Mouse (Mus musculus) adrenal gland, adult 18-20 months (tissue): ENCODE results near the gene Gm42420. TPM values are rescaled to one million over a fixed set of nuclear protein-coding genes. Genes with fewer than 3 reads are reported as not detected.
A peak's percentile ranks its signal among the peaks of the same experiment; 100 is the strongest.

Experiments
- DNase-seq, 2 experiments: peaks; one replicate each; pipeline ENCODE4 v3.0.0; 2021 to 2022; ENCODE audit warnings: low spot score in 2 of 2
- total RNA-seq, 2 experiments: library from RNA; stranded (reverse); gene quantifications; 1 replicate in 1 of 2; 2 replicates in 1 of 2; pipeline ENCODE4 v1.2.3; 2021

The Gm42420 gene
- total RNA-seq, 2 experiments from 2014 or later: 0.89 TPM; not detected in 1

DNA sequence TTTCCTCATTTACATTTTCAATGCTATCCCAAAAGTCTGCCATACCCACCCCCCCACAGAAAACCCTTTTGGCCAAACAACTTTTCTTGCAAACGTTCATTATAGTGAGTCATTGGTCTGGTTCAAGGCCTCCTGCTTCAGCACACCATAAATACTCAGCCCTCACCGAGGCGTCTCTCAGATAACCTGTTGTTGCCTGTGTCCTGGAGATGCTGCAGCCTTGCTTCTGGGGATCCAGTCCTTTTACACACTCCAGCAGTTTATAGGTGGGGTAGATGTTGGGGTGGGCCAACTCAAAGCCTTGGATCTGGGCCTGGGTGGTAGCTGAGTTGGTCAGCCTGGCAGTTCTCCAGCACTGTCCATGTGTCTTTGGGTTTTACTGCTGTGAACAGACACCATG lies 15.1 kb upstream of the Gm42420 start:
- peak in 1 of 2 experiments; percentile 26 for DNase-seq

DNA sequence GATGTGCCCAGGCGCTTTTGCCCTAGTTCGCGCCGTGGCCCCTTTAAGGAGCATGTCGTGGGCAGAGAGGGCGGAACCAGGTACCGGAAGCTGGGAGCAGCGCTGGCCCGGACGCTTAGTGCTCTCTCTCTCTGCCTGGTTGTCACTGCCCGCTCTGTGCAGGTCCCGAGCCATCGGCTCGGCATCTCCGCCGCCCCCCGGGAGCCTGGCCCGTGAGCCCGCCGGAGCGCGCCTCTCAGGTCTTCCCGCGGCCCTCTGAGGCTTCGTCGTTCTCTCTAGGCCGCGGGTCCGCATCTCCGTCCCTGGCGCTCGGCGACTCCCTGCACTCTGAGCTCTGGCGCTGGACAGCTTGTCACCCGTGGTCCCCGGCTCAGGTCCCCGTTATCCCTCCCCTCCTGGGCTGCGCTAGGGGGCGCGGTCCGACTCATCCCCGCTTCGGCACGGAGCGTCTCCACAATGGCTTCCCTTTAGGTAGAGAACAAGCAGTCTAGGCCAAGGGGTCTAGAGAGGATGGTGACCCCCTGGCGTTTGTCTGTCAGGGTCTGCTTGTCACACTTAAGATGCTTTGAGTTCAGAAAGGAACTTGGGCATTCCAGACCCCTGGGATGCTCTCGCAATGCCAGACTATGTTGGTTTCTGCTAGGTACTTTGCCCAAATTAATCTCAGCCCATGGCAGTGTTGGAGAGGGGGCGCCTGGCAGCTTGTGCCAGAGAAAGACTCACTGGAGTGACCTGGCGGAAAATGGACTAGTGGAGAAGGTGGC lies 11.6 kb upstream of the Gm42420 start, which contains the start of gene Adck2:
Gene Adck2 (plus strand): TSS at position 83 of the 764 bp plus-strand sequence.
- DNase-seq: peak; percentile 73 to 74

DNA sequence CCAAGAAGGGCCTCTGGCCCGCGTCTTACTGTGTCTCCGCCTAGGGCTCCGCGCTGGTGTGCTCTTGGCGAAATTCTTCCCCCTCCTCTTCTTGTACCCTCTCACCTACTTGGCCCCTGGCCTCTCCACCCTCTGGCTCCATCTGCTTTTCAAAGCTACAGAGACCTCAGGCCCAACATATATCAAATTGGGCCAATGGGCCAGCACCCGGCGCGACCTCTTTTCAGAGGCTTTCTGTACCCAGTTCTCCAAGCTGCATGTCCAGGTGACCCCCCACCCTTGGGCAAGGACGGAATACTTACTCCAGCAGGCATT lies 11.0 kb upstream of the Gm42420 start:
- no peak for DNase-seq

DNA sequence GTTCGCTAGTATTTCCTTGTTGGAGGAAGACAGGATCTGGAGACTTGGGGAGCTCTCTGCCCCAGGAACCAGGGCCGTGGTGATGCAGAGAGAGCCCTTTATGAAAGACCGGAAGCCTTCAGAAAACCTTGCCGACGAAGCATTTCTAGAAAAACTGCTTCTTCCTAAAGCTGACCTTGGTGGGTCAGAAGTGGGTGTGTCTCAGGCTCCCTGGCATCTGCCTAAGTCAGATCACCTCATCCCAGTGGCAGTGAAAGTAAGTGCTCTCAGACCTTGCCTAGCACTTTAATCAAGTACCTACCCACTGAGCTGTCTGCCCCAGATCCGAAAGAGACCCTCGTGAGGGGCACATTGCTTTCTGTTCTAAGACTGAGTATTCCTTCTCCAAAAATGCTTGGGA lies 10.6 kb upstream of the Gm42420 start:
- no peak for DNase-seq

DNA sequence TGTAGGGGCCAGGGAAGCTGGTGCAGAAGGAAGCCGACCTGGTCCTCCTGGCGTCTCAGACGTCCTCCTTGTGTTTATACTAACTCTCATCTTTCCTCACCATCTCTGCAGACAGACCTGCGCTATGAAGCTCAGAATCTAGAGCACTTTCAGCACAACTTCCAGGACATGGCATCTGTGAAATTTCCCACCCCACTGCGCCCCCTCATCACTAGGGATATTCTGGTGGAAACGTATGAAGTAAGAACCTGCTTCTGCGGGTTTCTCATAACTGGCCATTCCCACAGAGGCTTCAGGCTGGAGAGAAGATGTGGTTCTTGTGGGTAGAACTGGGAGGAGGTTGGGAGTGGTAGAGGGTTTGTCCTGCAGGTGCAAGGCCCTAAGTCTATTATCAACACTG lies 6.0 kb upstream of the Gm42420 start:
- no peak for DNase-seq

DNA sequence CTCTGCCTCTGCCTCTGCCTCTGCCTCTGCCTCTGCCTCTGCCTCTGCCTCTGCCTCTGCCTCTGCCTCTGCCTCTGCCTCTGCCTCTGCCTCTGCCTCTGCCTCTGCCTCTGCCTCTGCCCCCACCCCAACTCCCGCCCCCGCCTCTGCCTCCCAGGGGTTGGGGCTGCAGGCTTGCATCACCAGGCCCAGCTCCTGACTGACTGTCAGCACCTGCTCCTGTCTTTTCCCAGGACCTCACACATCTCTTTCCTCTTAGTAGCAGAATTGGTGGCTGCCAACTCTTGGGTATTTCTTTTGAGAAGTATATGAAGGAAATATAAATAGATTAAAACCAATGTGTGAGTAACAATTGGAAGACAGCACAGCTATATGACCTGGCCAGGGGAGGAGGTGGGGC lies 5.0 kb upstream of the Gm42420 start:
- DNase-seq: no peak

DNA sequence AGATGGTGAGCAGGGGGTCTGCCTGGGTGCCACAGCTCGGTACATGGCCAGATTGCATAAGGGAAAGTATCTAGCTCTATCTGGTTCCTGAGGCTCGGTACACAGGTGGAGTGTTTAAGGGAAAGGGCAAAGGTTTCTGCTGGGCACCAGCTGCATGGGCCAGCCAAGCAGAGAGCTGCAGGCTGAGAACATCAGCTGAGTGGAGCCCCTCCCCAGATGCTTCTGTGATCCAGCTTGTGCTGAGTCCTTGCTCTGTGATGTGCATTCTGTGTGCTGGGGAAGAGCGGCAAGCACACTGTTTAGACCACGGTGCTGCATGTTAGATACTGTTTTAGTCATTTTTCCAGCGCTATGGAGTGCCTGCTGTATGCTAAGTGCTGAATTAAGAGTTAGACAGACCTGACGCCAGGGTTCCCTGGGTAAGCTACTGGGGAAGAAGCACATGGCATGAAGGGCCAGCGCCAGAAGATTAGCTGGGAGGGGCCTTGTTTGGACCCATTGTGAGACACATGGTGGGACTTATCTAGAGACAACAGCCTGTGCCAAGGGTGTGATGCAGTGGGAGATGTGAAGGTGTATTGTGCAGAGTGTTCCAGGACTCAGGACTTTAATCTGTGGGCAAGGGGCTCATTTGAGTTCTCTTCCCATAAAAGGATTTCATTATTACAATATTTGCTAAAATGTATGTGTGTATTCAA lies 4.3 kb upstream of the Gm42420 start:
- no peak for DNase-seq

DNA sequence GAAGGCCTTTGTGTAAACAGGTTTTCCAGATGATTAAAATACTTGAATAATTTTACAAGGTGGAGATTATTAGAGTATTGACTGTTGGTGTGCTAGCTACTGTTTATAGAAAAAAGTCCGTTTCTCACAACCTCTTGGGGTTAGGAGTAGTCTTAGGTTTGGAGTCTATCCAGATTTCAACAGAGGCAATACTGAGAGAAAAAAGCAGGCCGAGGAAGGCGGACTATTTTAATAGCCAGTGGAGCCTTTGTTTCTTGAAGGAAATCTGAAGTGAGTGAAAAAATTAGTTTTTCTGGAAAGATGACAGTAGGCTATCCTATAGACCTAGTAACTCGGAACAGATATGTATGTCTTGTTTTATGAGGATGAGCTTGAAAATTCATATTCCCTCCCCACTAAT lies 5.9 kb downstream of the Gm42420 start:
- no peak for DNase-seq

DNA sequence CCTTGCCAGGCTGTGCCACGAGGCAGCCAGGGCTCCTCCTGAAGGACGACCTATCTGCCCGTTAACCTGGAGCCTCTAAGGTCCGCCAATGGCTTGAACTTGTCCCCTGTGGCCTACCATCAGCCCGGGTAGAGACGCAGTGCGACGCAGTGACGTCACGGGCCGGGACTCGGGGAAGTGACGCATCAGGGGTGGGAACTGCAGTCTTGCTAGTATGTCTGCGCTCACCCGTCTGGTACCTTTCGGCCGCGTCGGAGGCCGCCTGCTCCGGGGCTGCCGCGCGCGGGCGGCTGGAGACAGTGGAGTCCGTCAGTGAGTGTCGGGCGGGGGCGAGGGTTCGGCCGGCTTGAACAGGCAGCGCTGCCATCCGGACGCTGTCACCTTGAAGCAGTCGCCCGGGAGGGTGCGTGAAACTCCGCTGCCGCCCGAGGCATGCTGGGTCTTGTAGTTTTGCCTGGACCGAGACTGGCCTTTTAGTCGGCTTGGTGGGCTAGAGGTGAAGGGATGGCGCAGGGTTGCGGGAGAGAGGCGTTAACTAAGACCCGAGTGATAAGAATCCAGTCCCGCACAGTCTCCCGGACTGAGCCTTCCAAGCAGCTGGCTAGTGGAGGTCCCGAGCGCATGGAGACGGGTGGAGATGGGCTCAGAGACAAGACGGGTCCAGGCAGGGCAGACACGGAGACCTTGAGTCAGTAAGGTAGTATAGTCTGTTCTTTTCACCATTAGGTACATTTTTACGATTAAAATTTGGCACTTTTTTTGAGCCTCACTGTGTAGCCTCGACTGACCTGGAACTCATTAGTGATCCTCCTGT lies 7.1 kb downstream of the Gm42420 start, which contains the start of gene Ndufb2:
Gene Ndufb2 (plus strand): TSS at position 174 of the 814 bp plus-strand sequence.
- DNase-seq: peak; percentile 90 to 93

DNA sequence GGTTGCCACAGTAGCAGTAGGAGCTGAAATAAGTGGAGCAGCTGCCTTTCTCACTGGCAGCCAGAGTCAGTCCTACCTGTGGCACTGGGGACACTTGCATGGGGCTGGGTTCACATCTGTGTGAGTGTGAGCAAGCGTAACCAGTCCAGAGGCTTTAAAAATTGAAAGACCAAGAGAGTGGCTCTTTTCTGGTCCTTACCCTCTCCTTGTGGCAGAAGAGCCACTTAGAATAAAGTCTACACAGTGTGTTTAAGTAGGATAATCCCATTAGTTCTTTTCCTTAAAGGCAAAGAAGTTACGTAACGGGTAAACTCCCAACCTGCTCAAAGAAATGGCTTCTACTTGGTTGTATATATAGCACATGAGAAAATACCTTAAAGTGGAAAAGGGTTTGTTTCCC lies 15.3 kb downstream of the Gm42420 start:
- no peak for DNase-seq

DNA sequence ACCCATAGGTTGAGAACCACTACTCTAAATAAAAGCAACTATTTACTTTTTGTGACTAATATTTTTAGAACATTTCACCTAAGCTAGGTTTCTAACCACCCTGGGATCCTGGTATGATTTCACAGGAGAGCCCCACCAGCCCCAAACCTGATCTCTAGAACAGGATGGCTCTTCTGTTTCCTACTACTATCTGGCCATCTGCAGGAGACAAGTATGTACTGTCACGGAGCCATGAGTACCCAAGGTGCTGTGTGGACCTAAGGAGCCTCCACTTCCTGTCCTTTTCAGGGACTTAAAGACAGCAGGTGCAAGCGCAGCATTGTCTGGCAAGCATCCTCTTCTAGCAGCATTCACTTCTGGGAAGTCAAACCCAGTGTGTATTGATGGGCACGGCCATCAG lies 16.3 kb downstream of the Gm42420 start:
- no peak for DNase-seq

DNA sequence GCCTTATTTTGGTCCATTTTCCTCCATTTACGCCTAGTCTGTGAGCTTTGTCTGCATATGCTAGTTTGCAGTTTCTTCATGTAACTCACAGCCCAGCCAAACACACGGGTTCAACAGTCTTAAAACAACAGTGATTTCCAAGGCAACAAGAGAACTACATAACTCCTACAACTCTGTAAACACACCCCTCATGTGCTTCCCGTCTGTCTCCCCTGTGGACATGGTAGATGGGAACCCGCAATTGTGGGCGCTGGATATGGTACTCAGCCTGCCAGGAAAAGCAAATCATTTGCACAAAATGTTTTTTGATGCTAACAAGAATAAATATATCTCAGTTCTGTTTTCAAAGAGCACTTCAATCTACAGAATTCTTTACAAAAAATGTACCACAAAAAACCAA lies 19.0 kb downstream of the Gm42420 start:
- DNase-seq: no peak

DNA sequence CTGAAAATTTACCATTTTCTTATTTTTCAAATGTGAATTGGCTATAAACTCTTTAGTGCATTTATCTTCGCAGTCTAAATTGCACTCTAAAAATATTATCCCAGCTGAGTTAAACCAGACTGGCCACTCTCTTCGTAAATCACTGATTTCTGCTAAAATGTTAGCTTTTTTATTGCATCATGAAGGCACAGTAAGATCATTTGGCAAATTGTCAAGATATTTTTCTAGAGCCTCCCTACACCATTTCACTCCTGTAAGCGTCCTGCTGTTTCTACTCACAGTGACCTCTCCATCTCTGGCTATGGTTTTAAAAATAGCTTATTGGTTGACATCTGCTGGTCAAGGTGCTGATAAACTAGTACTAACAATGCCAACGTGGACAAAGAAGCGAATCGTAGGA lies 20.5 kb downstream of the Gm42420 start:
- DNase-seq: no peak

DNA sequence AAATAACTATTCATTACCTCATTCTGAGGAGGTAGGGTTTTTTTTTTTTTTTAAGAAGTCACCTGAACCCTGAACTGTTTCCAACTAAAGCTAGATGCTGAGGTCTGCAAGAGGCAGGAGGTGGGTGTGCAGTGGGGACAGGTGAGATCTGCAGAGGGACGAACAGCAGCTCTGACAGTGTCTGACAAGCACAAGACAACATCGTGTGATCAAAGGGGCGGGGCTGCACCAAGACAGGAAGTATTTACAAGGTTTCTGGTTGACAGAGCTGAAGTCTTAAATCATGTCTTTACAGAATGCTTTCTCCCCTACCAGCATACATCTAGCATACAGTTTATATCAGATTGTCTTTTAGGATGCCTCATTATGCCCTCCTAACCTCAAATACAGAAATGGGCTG lies 21.3 kb downstream of the Gm42420 start:
- no peak for DNase-seq

DNA sequence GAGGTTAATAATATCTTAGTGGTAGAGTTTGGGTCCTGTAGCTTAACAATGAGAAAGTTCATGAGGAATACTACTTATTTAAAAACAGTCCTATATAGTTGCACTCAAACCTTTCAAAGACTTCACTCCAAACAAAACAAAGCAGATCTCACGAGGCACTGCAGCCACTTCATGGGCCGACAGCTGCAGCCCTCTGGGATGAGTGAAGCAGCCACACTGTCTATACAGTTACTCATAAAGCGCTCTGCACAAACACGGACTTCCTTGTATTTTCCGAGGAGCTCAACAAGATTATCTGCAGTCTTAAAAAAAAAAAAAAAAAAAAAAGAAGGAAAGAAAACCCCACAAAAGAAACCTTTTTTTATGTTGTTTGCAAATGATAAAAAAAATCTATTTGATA lies 21.8 kb downstream of the Gm42420 start:
- no peak for DNase-seq

DNA sequence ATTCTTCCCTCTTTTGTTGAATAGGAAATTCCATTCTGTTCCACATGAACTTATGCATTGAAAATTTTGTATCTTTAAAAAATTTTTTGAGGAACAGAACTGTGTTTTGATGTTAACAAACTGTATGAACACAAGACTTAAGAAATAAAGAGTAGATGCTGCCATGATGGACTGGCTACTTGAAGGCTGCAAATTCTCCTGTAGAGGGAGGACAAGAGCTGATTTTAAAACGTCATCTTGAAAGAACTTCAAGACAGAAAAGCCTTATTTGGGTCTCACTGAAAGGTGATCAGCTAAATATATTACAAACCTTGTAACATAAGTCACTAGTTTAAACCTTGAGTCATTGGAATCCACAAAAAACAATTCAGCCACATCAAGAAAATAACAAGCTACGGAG lies 24.7 kb downstream of the Gm42420 start:
- no peak for DNase-seq

DNA sequence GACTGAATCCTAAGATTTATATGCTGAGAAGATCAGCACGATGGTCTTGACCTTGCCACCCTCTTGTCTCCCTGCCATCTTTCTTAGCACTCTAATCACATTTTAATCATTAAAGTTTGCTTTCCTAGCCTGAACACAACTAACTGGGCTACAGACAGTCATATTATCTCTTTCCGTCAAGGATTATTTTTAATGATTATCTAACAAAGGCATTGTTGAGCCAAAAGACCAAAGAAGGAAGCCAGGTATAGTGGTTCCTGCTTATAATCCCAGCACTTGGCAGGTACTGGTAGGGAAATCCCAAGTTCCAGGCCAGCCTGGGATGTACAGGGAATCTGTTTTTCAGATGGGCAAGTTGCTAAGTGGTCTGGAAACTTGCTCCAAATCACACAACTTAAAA lies 25.7 kb downstream of the Gm42420 start:
- no peak for DNase-seq

Other genes starting within 250 kb of the Gm42420 start
- 10 to 100 TPM; 33.1 to 35.8 TPM for gene Slc37a3, start 208.1 kb upstream of the Gm42420 start, total RNA-seq
- not detected for gene Rab19, start 204.6 kb upstream of the Gm42420 start, total RNA-seq
- 10 to 100 TPM; 64.0 to 72.7 TPM for gene Mkrn1, start 165.3 kb upstream of the Gm42420 start, total RNA-seq
- 10 to 100 TPM in 1 of 2 experiments, 1 to 10 TPM in 1; 6.2 to 10.8 TPM for gene Dennd2a, start 27.9 kb upstream of the Gm42420 start, total RNA-seq
- 10 to 100 TPM; 24.1 to 24.2 TPM for gene Adck2, start 11.9 kb upstream of the Gm42420 start, total RNA-seq
- 100 to 1,000 TPM; 200 to 263 TPM for gene Ndufb2, start 6.8 kb downstream of the Gm42420 start, total RNA-seq
- gene Braf, start 139.7 kb downstream of the Gm42420 start, total RNA-seq: 10 to 100 TPM; 36.6 to 41.1 TPM
- gene Mrps33, start 225.2 kb downstream of the Gm42420 start, total RNA-seq: 10 to 100 TPM; 77.7 to 90.6 TPM